In genomic region chr10:116554434-116554833, GRCm38 (mm10) we compare ENCODE assay signal across 14 mouse cellular contexts. TPM values are rescaled to one million over a fixed set of nuclear protein-coding genes. Genes with fewer than 3 reads are reported as not detected.
DNase-seq lines count a peak whose midpoint lies in the region; ATAC-seq and TF ChIP-seq lines count a peak whose summit lies in the region.
"Had no signal": no experiment of that assay in that cellular context is flagged by ENCODE, and none has a peak within 500 bp of the region (broad histone marks: within the 10 kb centered on the region; RNA-seq: fewer than 3 reads in every experiment).

No protein-coding gene starts in this region.

- no peak overlapping the region; the same call in 1 of the 2 replicates for H3K9ac ChIP-seq in liver, postnatal 0 days (replicated peaks)
- no peak overlapping the region for H3K9ac ChIP-seq in liver, embryonic 11.5 days (ENCODE audit: low read depth, low read length)
- H3K9ac ChIP-seq: midbrain, embryonic 13.5 days; stomach, embryonic 15.5 days had no signal

- ATAC-seq in liver, postnatal 0 days: no peak
- no peak for ATAC-seq in liver, embryonic 11.5 days (replicated peaks; ENCODE audit: low FRiP score)
- peak; percentile 44; the same call in 1 of the 2 replicates for ATAC-seq in granulocyte monocyte progenitor cell, adult 5-6 weeks (replicated peaks; ENCODE audit: poor library complexity, severe bottlenecking)
- ATAC-seq in megakaryocyte, adult 5-6 weeks (ENCODE audit: poor library complexity, severe bottlenecking): no peak
- ATAC-seq: midbrain, embryonic 13.5 days had no signal

- H3K27me3 ChIP-seq in liver, postnatal 0 days (ENCODE audit: insufficient read depth, low read length): no peaks in the 10 kb centered on the region
- no peaks in the 10 kb centered on the region for H3K27me3 ChIP-seq in liver, embryonic 11.5 days (replicated peaks; ENCODE audit: control insufficient read depth, insufficient read depth, low read length)
- H3K27me3 ChIP-seq in E14TG2a.4 (ENCODE audit: insufficient read depth, low read length): no peaks in the 10 kb centered on the region
- H3K27me3 ChIP-seq: midbrain, embryonic 13.5 days; stomach, embryonic 15.5 days had no signal

- H3K27ac ChIP-seq in gastrocnemius, adult 2 months: peak overlapping the region; percentile 13; the same call in 1 of the 2 replicates
- no peak overlapping the region for H3K27ac ChIP-seq in liver, postnatal 0 days (ENCODE audit: low read depth)
- H3K27ac ChIP-seq in liver, embryonic 11.5 days (ENCODE audit: low read depth, low read length): no peak overlapping the region
- H3K27ac ChIP-seq: midbrain, embryonic 13.5 days; stomach, embryonic 15.5 days had no signal

- H3K4me1 ChIP-seq in liver, postnatal 0 days (ENCODE audit: insufficient read depth): peaks cover 20% of the 10 kb centered on the region
- peaks cover 2% of the 10 kb centered on the region; the same call in 1 of the 2 replicates for H3K4me1 ChIP-seq in liver, embryonic 11.5 days (replicated peaks; ENCODE audit: control insufficient read depth, insufficient read depth, low read length)
- H3K4me1 ChIP-seq in E14TG2a.4 (replicated peaks; ENCODE audit: low read depth, low read length): peaks cover 75% of the 10 kb centered on the region
- H3K4me1 ChIP-seq: stomach, embryonic 15.5 days had no signal

- WGBS in liver, postnatal 0 days (ENCODE audit: insufficient replicate concordance): 59% methylated on average over 2 of the region's 2 CpGs
- WGBS in liver, embryonic 11.5 days: 55% methylated on average over 2 of the region's 2 CpGs

- H3K4me3 ChIP-seq in gastrocnemius, adult 2 months: no peak overlapping the region
- no peak overlapping the region for H3K4me3 ChIP-seq in liver, postnatal 0 days (ENCODE audit: low read depth, low read length)
- no peak overlapping the region for H3K4me3 ChIP-seq in liver, embryonic 11.5 days (ENCODE audit: low read depth, low read length)
- no peak overlapping the region for H3K4me3 ChIP-seq in E14TG2a.4 (replicated peaks; ENCODE audit: low read length)
- H3K4me3 ChIP-seq: midbrain, embryonic 13.5 days; stomach, embryonic 15.5 days had no signal

- no peaks in the 10 kb centered on the region for H3K36me3 ChIP-seq in liver, postnatal 0 days (replicated peaks; ENCODE audit: insufficient read depth, low read length)
- no peaks in the 10 kb centered on the region for H3K36me3 ChIP-seq in liver, embryonic 11.5 days (ENCODE audit: control insufficient read depth, insufficient read depth, low read length)
- H3K36me3 ChIP-seq in E14TG2a.4 (ENCODE audit: insufficient read depth, low read length): no peaks in the 10 kb centered on the region

- no peak for DNase-seq in gastrocnemius, adult 2 months
- DNase-seq in gastrocnemius, adult 18-20 months (ENCODE audit: low spot score): no peak
- DNase-seq in liver, postnatal 0 days: no peak
- DNase-seq in liver, embryonic 11.5 days (ENCODE audit: low spot score): no peak
- no peak for DNase-seq in kidney, postnatal 14 days
- DNase-seq: B cell, adult 2 months; heart, adult 18-20 months; kidney, postnatal 4 days; lung, postnatal 10 days had no signal

- intact Hi-C loops in gastrocnemius, adult 2 months (cut with DNase I): no loop called here

- no peaks in the 10 kb centered on the region for H3K9me3 ChIP-seq in liver, postnatal 0 days (ENCODE audit: low read length)
- no peaks in the 10 kb centered on the region for H3K9me3 ChIP-seq in liver, embryonic 11.5 days (ENCODE audit: control insufficient read depth, low read length)
- H3K9me3 ChIP-seq in E14TG2a.4 (ENCODE audit: low read length): no peaks in the 10 kb centered on the region
- H3K9me3 ChIP-seq: stomach, embryonic 15.5 days had no signal

- H3K4me2 ChIP-seq in liver, postnatal 0 days (ENCODE audit: low read depth, low read length): no peak overlapping the region
- no peak overlapping the region for H3K4me2 ChIP-seq in liver, embryonic 11.5 days
- H3K4me2 ChIP-seq: midbrain, embryonic 13.5 days; stomach, embryonic 15.5 days had no signal

- no peak for TF ChIP-seq EP300 in liver, postnatal 0 days (IDR thresholded peaks at IDR 0.05; ENCODE audit: low read depth)

- TF ChIP-seq CTCF in gastrocnemius, adult 2 months (IDR thresholded peaks at IDR 0.05): peak; percentile 29; the same call in 1 of the 2 replicates
- TF ChIP-seq CTCF in liver, postnatal 0 days (IDR thresholded peaks at IDR 0.05; ENCODE audit: low read depth): peak; percentile 49
- peak; percentile 62 for TF ChIP-seq CTCF in E14TG2a.4 (conservative IDR thresholded peaks at IDR 0.05; ENCODE audit: low read length)

RNA-seq across cellular contexts. Expression of gene Cnot2, which starts 26.9 kb away (rescaled TPM):
- 10 to 100 TPM; 36.7 to 40.0 TPM for total RNA-seq in gastrocnemius, adult 2 months (2021)
- total RNA-seq in gastrocnemius, adult 18-20 months (2021): 10 to 100 TPM; 31.2 to 33.9 TPM
- 22.1 and 22.8 TPM in 2 replicates for polyA plus RNA-seq in liver, postnatal 0 days (2015; fragmentation: Nextera tagmentation; extraction: Ambion mirVana)
- polyA plus RNA-seq in liver, embryonic 11.5 days (2014; fragmentation: Nextera tagmentation; extraction: Ambion mirVana): 77.2 and 93.4 TPM in 2 replicates
- total RNA-seq in granulocyte monocyte progenitor cell, adult 5-6 weeks (2014; fragmentation: Nextera tagmentation): 83.5 and 98.9 TPM in 2 replicates
- 108 and 117 TPM in 2 replicates for total RNA-seq in granulocyte monocyte progenitor cell, adult 5-6 weeks (2017)
- 81.1 and 82.9 TPM in 2 replicates for total RNA-seq in megakaryocyte, adult 5-6 weeks (2015)
- 102 and 111 TPM in 2 replicates for total RNA-seq in megakaryocyte, adult 5-6 weeks (2017)
